Mouse (Mus musculus): Measurements from ENCODE around the gene Podxl2.

The Podxl2 gene

GRCm38 (mm10) chr6:88844901-88845565, 29.8 kb downstream of the Podxl2 start:
- DNase-seq (ENCODE audit: low read depth, low spot score), result no peak

- DNase-seq (ENCODE audit: low read depth, low spot score), result no peak
Observed at GRCm38 (mm10) chr6:88843781-88844725, 30.8 kb downstream of the Podxl2 start.

DNA sequence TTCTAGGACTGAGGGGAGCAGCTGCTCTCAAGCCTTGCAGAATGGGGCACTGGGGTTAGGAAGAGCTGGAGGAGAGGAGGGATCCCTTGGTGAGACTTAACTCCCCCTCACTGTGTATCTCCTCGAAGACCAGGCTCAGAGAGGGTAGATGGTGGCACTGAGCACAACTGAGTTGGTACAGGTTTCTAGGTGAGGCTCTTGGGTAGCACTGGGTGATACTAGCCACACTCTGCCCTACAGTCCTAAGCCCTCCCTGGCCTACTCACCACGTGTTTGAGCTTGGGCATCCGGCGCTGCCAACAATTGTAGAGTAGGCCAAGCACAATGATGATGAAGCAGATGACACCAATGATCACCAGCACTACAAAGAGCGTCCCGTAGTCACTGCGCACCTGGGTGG, 31.6 kb downstream of the Podxl2 start:
- no peak for DNase-seq (ENCODE audit: low read depth, low spot score)

DNA sequence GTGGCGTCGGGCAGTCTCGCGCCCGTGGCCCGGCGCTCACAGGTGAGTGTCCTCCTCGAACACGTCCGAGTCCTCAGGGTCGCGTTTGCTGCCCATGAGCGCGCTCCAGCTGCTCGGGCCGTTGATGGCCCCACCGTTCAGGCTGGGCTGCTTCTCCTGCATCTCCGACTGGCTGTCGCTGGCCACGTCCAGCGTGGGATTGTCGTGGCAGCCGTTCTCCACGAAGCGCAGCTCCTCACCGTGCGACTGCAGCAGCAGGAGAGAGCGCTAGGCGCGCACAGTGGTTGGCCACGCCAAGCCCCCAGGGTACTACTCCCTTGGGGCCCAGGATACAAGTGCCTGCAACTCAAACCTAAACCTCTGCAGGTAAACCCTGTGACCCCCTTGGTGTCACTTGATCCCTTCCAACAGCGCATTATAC, 32.1 kb downstream of the Podxl2 start:
- DNase-seq (ENCODE audit: low read depth, low spot score), result no peak

DNA sequence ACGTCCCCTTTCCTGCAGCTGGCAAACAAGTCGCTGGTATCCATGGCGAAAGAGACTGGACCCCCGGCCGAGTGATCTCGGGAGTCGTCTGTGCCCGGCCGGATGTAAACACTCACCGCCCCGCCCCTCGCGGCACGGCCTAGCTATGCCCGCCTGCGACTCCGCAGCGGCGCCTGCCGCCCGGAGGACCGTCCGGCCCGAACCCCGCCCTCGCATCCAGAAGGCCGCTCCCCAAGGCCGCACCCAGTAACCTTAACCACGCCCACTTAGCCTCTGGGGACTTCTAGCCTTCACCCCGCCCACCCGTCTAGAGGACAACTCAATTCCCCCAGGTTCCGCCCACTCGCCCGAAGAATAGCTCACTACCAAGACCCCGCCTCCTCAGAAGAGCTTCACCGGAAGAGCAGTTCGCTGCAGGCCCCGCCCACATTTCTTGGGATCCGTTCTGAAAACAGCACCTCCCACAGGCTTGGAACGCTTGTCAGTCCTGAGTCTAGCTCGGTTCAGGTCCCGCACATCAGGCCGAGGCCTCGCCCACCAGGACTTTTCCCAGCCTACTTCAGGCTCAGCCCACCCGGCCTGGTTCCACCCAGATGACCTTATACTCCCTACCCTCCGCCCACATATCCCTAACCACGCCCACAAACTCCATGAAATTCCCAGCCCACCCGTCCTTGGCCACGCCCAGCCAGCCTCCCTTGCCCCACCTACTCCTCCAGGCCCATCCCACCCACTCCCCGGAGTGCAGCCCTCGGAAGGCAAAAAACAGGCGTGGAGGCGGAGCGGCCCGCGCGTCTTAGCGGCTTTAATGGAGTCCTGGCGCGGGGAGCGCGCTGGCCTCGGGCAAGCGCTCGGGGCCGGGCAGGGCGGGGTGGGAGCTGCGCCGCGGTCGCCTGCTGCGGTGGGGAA, 32.8 kb downstream of the Podxl2 start, which contains the start of gene Abtb1:
Abtb1 (minus strand) TSS at position 204 of the 909 bp plus-strand sequence.
- peak; percentile 100 for DNase-seq (ENCODE audit: low read depth, low spot score)

- no peak for DNase-seq (ENCODE audit: low read depth, low spot score)
Observed at GRCm38 (mm10) chr6:88841514-88841780, 33.4 kb downstream of the Podxl2 start.

DNA sequence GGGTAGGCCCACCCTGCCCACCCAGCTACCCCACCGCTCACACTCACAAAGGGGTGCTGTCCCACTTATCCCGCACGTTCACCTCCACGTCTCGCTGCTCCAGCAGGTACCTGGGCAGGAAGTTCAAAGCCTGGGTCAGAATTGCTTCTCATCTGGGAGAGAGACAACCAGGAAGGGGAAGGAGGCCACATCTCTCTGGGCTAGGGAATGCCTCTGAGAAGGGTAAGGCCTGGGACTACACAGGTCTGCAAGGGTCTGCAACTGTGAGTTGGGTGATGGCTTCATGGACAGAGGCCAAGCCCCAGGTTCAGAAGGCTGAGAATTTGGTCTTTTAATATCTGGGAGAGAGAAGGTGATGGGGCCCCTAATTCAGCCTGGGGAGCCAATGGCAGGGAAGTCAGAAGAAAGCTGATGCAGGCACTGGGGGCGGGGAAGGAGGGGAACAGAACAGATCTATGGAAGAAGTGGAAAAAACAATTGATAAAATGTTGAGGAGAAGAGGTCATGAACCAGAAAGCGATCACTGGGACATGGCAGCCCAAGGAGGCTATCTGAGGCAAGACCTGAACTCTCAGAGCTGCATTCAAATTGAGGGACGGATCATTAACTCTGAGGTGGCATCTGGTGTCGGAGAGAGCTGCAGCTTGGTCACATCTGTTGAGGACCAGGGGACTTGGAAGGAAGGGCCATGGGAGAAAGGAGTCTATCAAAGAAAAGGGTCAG, 33.9 kb downstream of the Podxl2 start:
- DNase-seq (ENCODE audit: low read depth, low spot score), result no peak

DNA sequence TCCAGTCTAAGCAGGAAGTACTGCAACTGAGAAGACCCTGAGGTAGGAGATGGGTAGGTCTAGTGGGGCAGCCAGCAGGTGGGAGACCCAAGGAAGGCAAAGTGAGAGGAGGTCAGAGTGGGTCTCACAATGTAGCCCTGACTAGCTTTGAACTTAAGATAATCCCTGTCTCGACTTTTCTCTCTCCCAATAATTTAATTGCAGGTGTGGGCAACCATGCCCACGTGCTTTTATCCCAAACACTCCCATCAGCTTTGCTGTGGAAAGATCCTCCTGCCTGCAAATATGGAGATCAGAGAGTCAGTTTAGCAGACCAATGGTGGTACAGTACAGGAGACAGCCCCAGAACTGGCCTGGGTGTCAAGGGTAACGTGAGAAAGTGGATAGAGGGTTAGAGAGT, 34.6 kb downstream of the Podxl2 start:
- no peak for DNase-seq (ENCODE audit: low read depth, low spot score)

DNA sequence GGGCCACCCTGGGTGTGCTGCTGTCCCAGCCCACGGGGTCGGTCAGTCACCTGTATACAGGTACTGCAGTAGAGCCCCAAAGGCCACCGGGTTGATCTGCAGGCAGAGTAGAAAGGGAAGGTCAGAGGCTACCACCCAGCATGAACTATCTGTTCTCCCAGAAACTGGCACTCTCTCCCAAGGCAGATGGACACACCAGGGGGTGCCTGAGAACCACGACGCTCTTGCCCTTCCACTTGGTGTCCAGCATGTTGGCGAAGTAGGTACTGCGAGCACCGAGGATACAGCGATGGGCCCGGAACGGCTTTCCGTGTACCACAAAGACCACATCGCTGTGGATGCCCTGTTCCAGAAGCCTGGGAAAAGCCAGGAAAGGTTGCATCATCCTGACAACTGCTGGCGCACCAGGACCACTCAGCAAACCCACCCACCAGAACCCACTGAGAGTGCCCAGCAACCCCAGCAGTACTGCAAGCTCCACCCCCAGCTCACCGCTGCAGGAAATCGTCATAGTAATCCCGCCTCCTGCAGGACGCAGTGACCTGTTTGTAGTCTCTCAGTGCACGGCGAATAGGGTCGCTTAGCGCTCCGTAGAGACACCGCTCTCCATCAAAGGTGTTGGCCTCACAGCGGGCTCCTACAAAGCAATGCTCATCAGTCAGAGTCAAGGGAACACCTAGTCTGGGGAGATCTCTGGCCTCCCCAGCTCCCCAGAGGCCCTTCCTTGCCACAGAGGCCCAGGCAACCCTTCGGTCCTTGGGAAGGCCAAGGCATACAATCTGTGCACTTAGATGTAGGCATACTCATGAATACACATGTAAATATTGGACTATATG, 35.5 kb downstream of the Podxl2 start:
- no peak for DNase-seq (ENCODE audit: low read depth, low spot score)

- no peak for DNase-seq (ENCODE audit: low read depth, low spot score)
Observed at GRCm38 (mm10) chr6:88838613-88839012, 36.2 kb downstream of the Podxl2 start.

DNA sequence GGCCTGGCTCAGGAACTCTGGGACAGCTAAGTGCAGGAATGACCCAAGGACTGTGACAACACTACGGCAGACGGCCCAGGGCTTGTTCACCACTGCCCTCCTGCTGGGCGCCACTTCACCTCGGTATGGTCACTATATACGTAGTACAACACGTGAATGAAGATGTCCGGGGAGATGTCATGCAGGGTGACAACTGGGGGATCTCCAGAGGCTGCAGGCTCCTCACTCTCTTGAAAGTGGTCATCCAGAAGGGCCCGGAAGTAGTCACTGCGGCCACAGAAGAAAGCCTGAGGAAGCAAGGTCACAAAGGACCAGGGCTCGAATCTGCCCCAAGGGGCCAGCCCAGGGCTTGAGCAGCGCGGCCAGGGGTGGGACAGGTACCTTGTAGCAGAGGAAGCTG, 36.8 kb downstream of the Podxl2 start:
- no peak for DNase-seq (ENCODE audit: low read depth, low spot score)

GRCm38 (mm10) chr6:88836178-88836819, 38.5 kb downstream of the Podxl2 start:
- no peak for DNase-seq (ENCODE audit: low read depth, low spot score)

GRCm38 (mm10) chr6:88835047-88835446, 39.8 kb downstream of the Podxl2 start:
- peak; percentile 71 for DNase-seq (ENCODE audit: low read depth, low spot score)

DNA sequence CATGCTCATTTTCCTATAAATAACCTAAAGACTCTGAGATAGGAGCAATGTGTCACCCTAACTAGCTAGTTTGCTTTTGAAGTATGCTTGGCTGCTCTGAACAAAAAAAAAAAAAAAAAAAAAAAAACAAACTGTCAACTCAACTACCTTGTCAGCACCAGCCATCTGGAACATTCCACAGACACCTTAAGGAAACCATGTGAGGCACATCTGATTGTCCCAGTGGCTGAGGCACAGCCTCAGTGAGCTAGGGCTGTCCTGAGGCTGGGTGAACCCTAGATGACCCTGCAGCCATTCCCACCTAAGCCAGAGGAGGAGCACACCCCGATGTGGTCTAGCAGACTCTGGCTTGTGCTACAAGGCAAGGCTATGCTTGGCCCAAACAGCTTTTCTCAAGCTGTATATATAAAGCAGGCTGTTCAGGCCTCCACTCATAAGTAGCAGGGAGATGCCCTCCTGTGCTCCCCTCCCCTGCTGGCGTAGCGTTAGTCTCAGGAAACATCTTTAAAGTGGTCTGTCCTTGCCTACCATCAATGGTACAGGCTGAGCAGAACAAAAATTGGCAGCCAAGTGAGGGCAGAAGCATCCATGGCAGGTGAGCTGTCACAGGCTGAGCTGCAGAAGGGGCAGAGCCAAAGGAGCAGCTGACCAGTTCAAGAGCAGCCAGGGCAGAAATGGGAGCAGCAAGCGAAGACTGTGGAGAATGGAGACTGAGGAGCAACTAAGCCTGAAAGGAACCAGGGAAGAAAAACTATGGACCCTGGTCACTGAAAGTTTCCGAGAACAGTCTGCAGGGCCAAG, 41.3 kb downstream of the Podxl2 start:
- DNase-seq (ENCODE audit: low read depth, low spot score), result no peak

DNA sequence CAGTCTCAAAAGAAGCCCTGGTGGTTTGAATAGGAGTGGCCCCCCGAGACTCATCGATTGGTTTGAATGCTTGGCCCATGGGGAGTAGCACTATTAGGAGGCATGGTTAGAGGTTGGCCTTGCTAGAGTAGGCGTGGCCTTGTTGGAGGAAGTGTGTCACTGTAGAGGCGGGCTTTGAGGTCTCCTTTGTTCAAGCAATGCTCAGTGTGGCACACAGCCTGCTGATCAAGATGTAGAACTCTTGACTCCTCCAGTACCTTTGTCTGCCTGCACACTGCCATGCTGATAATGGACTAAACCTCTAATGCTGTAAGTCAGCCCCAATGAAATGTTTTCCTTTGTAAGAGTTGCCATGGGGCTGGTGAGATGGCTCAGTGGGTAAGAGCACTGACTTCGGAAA, 42.2 kb downstream of the Podxl2 start:
- DNase-seq (ENCODE audit: low read depth, low spot score), result no peak

DNA sequence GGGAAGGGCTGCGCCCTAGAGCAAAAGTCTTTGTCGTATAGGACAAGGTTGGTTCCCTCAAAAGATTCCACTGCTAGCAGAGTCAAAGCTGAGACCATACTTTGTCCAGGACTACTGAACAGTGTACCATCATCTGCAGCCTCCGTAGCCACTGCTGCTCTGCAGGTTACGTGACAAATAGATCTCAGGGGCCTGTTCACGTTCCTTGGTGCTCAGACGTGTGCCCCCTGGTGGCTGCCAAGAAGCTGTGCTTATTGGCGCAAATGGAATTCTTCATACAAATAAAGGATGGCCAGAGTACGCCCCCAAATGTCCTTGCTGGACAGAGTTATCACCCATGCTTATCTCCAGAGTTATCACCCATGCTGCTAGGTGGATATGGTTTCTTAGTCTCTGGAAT, 43.4 kb downstream of the Podxl2 start:
- DNase-seq (ENCODE audit: low read depth, low spot score), result peak; percentile 68

DNA sequence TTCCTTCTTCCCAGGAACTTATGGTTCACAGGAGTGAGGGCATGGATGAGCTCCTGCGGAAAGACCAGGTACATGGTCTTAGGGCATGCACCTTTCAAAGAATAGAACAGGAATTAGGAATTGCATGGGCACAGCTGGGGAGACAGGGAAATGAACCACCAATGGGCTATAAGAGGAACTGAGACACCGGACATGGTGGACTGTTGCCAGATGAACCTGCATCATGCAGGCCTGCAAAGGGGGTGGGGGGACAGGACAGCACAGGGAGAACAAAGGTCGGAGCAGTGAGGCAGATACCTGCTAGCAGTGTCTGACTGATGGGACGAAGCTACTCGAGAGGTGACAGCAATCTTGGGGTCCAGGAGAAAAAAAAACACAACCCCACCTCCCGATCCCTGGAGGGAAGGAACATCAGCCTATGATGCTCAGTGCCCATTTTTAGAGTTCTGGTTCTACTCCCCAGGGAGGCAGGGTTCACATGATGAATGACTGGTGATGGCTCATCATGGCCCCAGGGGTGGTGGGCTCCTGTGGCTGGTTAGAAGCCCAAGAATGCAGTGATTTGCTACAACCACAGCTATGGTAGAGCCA, 44.6 kb downstream of the Podxl2 start:
- no peak for DNase-seq (ENCODE audit: low read depth, low spot score)

DNA sequence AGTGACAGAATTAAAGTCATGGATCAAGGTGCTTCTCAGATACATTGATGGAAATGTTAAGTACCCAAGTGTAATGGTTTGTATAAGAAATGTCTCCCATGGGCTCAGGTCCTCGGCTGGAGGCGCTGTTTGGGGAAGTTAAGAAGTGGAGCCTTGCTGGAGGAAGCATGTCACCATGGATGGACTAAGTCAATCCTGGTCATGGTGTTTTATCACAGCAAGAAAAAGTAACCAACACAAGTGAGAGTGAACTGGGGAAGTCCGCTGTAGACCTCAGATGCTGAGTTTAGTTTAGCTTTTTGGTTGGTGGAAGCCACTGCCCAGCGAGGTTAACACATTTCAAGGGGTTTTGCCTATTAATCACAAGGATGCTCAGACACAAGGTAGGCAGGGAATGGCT, 45.3 kb downstream of the Podxl2 start:
- no peak for DNase-seq (ENCODE audit: low read depth, low spot score)

Data from c-Kit-negative CD71-positive TER-119-positive erythroid progenitor cells, embryonic 14.5 days (primary cell).